Mouse (Mus musculus): ENCODE data around the gene Exosc10. TPM values are rescaled to one million over a fixed set of nuclear protein-coding genes. Genes with fewer than 3 reads are reported as not detected.

Exosc10 gene
- polyA plus RNA-seq (2015; fragmentation: Nextera tagmentation; extraction: Ambion mirVana), result 33.2 and 35.2 TPM in 2 replicates

DNA sequence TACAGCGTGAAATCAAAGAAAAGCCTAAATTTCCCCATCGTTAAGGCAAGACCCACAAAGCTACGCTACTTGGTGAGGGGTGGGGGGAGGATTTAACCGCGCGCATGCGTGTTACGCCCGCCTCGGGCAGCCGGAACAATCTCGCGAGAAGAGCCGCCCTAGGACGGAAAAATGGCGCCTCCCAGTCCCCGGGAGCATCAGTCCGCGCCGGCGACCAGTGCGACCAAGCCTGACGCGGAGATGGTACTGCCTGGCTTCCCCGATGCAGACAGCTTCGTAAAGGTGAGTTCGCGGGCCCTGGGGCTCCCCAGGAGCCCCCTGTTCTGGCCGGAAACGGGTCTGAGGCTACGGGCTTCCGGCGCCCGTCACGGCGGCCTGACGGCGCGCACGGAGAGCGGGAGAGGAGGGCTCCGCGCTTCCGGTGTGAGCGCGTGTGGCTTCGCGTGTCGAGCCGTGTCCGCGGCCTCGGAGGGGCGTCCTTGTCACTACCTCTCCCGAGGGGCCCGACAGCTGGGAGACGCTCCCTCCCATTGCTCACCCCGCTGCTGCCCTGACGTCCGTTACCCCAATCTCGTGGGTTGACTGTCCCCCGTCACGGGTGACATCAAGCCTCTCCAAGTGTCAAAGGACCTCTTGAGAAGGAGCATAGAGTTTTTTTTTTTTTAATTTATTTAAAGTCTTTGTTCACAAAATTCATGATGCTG, at the start of gene Exosc10:
Gene Exosc10 (plus strand): TSS at position 133 of the 704 bp plus-strand sequence.

DNA sequence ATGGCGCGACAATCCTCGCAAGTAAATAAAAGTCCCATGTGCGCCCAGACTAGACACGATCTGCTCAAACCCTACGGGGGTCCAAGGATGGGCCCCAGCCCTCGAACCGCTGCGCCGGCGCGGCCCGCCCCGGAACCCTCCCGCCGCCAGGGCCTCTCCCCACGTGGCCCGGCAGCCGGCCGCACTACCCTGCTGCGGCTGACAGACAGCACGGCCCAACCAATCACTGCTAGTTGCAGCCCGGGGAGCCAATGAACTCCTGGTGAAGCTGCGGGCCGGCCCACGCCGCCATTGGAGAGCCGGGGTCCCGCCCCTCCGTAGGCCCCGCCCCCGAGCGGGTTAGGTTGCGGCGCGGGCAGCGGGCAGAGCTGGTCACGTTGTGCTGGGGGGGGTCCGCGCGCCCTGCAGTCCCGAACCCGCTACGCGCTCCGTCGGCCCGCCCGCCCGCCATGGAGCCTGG, 33.0 kb downstream of the Exosc10 start, which contains the start of gene Srm:
Gene Srm (plus strand): TSS at position 333 of the 460 bp plus-strand sequence.

DNA sequence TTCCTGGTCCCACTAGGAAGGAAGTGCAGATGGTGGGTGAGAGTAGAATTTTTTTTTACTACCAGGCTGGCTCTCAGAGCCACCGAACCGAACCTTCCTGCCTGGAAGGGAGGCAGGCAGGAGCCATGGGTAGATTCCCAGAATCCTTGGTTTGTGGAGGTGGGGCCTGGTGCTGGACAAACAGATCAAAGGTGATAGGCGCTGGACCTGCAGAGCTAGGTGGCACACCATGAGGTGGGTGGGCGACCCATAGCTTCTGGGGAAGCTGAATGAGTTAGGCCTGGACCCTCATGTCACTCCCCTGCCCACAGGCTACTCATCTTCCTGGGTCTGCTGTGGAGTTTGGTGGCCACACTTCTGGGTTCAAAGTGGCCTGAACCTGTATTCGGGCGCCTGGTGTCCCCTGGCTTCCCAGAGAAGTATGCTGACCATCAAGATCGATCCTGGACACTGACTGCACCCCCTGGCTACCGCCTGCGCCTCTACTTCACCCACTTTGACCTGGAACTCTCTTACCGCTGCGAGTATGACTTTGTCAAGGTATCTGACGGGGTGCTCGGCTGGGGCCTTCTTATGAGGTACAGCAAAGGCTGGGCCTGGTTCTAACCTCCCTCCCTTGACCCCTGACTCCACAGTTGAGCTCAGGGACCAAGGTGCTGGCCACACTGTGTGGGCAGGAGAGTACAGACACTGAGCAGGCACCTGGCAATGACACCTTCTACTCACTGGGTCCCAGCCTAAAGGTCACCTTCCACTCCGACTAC, 44.3 kb downstream of the Exosc10 start, which contains the start of gene Masp2:
Gene Masp2 (plus strand): TSS at position 198 of the 764 bp plus-strand sequence.

DNA sequence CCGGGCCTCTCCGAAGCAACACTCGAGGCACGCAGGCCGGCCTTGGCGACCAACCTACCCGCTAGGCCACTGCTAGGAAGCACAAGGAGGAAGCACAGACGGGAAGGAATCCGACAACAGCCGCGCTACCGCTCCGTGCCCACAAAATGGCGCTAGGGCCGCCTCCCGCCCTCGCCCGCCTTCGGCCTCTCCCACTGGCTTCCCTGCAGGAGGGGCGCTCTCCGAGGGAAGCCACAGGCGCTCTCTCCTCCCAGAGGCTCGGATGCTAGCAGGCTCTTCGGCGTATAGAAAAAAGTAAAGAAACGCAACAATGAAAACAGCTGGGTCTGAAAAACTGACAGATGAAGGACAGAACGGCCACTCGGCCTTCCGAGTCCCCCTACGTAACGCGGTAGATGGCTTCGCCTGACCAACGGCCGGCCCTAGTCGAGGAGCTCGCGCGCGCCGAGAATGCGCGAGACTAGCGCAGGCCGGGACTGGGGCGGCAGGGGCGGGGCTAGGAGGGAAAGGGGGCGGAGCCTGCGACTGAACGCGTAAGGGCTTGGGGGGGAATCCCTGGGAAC, 68.5 kb downstream of the Exosc10 start, which contains the start of gene Tardbp:
Gene Tardbp (minus strand): TSS at position 397 of the 563 bp plus-strand sequence.

Other genes with a start within 250 kb of the Exosc10 start
- gene Ubiad1, start 113.7 kb upstream of the Exosc10 start, polyA plus RNA-seq (2015; fragmentation: Nextera tagmentation; extraction: Ambion mirVana), result 8.4 and 9.7 TPM in 2 replicates
- 12.2 and 13.5 TPM in 2 replicates for gene Mtor, start 109.8 kb upstream of the Exosc10 start, polyA plus RNA-seq (2015; fragmentation: Nextera tagmentation; extraction: Ambion mirVana)
- 15.2 and 20.0 TPM in 2 replicates for gene Angptl7, start 58.0 kb upstream of the Exosc10 start, polyA plus RNA-seq (2015; fragmentation: Nextera tagmentation; extraction: Ambion mirVana)
- gene Srm, start 33.1 kb downstream of the Exosc10 start, polyA plus RNA-seq (2015; fragmentation: Nextera tagmentation; extraction: Ambion mirVana), result 129 TPM in 2 replicates
- not detected in 2 replicates for gene Masp2, start 44.1 kb downstream of the Exosc10 start, polyA plus RNA-seq (2015; fragmentation: Nextera tagmentation; extraction: Ambion mirVana)
- 169 and 173 TPM in 2 replicates for gene Tardbp, start 68.6 kb downstream of the Exosc10 start, polyA plus RNA-seq (2015; fragmentation: Nextera tagmentation; extraction: Ambion mirVana)
- not detected in 2 replicates for gene Gm572, start 84.9 kb downstream of the Exosc10 start, polyA plus RNA-seq (2015; fragmentation: Nextera tagmentation; extraction: Ambion mirVana)
- 0.83 and 1.7 TPM in 2 replicates for gene Casz1, start 246.0 kb downstream of the Exosc10 start, polyA plus RNA-seq (2015; fragmentation: Nextera tagmentation; extraction: Ambion mirVana)